Mouse (Mus musculus) MEL (cell line): Measurements from ENCODE around the gene H2-Eb1. TPM values are rescaled to one million over a fixed set of nuclear protein-coding genes. Genes with fewer than 3 reads are reported as not detected.
"Not testable (repeated sequence)": the region's sequence is repeated elsewhere in the genome, so short reads cannot be mapped to it uniquely, and the experiment has no call there.

Source experiments
- DNase-seq: peaks from one replicate; pipeline ENCODE4 v3.0.0; 2011; ENCODE audit warnings: low read depth, low spot score
- H3K27ac ChIP-seq: 2 replicates; pipeline ENCODE4 v1.5.1; 2012; ENCODE audit warnings: low read depth, mild to moderate bottlenecking, control low read depth, low read length, moderate library complexity; ENCODE audit not compliant: control insufficient read depth
- H3K27me3 ChIP-seq, 2 experiments: fragments of 150-350 bp in 1 of 2; sonication (generic) in 1 of 2; 2 replicates each; pipeline ENCODE4 v1.6.1; 2012; ENCODE audit warnings: low read length in 2 of 2, mild to moderate bottlenecking in 2 of 2, improper control_type of control experiment in 1 of 2, moderate library complexity in 1 of 2; ENCODE audit not compliant: insufficient read depth in 2 of 2, control insufficient read depth in 1 of 2
- H3K36me3 ChIP-seq, 2 experiments: 2 replicates each; pipeline ENCODE4 v1.6.1; 2012 to 2014; ENCODE audit warnings: low read length in 2 of 2, improper control_type of control experiment in 1 of 2, inconsistent platforms in 1 of 2, mild to moderate bottlenecking in 1 of 2; ENCODE audit not compliant: insufficient read depth in 2 of 2, control insufficient read depth in 1 of 2
- H3K4me1 ChIP-seq, 2 experiments: fragments of 150-350 bp in 1 of 2; sonication (generic) in 1 of 2; 2 replicates each; pipeline ENCODE4 v1.6.1; 2012; ENCODE audit warnings: low read length in 2 of 2, improper control_type of control experiment in 1 of 2, mild to moderate bottlenecking in 1 of 2; ENCODE audit not compliant: insufficient read depth in 2 of 2, control insufficient read depth in 1 of 2
- H3K4me3 ChIP-seq, 2 experiments: fragments of 150-350 bp in 1 of 2; sonication (generic) in 1 of 2; 2 replicates each; pipeline ENCODE4 v1.5.1; 2012; ENCODE audit warnings: low read depth in 2 of 2, low read length in 2 of 2, mild to moderate bottlenecking in 2 of 2, moderate library complexity in 2 of 2, control low read depth in 1 of 2, improper control_type of control experiment in 1 of 2; ENCODE audit not compliant: control insufficient read depth in 1 of 2, insufficient read depth in 1 of 2
- H3K79me2 ChIP-seq: 2 replicates; pipeline ENCODE4 v1.6.1; 2012; ENCODE audit warnings: mild to moderate bottlenecking, low read length, moderate library complexity; ENCODE audit not compliant: control insufficient read depth, poor library complexity, insufficient read depth
- H3K9ac ChIP-seq: 2 replicates; pipeline ENCODE4 v1.6.1; 2012; ENCODE audit warnings: low read depth, mild to moderate bottlenecking, control low read depth, low read length, moderate library complexity; ENCODE audit not compliant: control insufficient read depth, poor library complexity, severe bottlenecking
- H3K9me3 ChIP-seq: fragments of 150-350 bp; sonication (generic); replicated peaks from 2 replicates; pipeline ENCODE4 v1.6.1; 2012; ENCODE audit warnings: mild to moderate bottlenecking, low read length, improper control_type of control experiment, moderate library complexity; ENCODE audit not compliant: insufficient read depth
- BHLHE40 ChIP-seq: IDR thresholded peaks from 2 replicates; pipeline ENCODE4 v1.6.1; 2012; ENCODE audit warnings: low read depth, mild to moderate bottlenecking, inconsistent platforms, low read length, improper control_type of control experiment, borderline replicate concordance
- CHD2 ChIP-seq: IDR thresholded peaks from 2 replicates; pipeline ENCODE4 v1.6.1; 2011; ENCODE audit warnings: low read length, improper control_type of control experiment
- CTCF ChIP-seq, 3 experiments: IDR thresholded peaks in 2 of 3; conservative IDR thresholded peaks in 1 of 3; 2 replicates each; pipeline ENCODE4 v1.5.1; 2011 to 2012; ENCODE audit warnings: low read length in 3 of 3, low read depth in 2 of 3, mild to moderate bottlenecking in 2 of 3, improper control_type of control experiment in 1 of 3, inconsistent platforms in 1 of 3, mixed read lengths in 1 of 3, moderate library complexity in 1 of 3; ENCODE audit not compliant: control insufficient read depth in 1 of 3, insufficient read depth in 1 of 3, poor library complexity in 1 of 3, severe bottlenecking in 1 of 3
- E2F4 ChIP-seq: IDR thresholded peaks from 2 replicates; pipeline ENCODE4 v1.6.1; 2011; ENCODE audit warnings: low read depth, low read length, improper control_type of control experiment, borderline replicate concordance
- EP300 ChIP-seq, 2 experiments: IDR thresholded peaks; 2 replicates each; pipeline ENCODE4 v1.6.1; 2011; ENCODE audit warnings: improper control_type of control experiment in 2 of 2, low read length in 2 of 2, low read depth in 1 of 2, mild to moderate bottlenecking in 1 of 2
- ETS1 ChIP-seq: IDR thresholded peaks from 2 replicates; pipeline ENCODE4 v1.6.1; 2012; ENCODE audit warnings: low read depth, mild to moderate bottlenecking, inconsistent platforms, low read length, improper control_type of control experiment, moderate library complexity
- GATA1 ChIP-seq: IDR thresholded peaks from 2 replicates; pipeline ENCODE4 v1.6.1; 2011; ENCODE audit warnings: low read depth, low read length, improper control_type of control experiment
- JUND ChIP-seq: IDR thresholded peaks from 2 replicates; pipeline ENCODE4 v1.6.1; 2011; ENCODE audit warnings: low read depth, mild to moderate bottlenecking, improper control_type of control experiment, low read length
- MAX ChIP-seq: IDR thresholded peaks from 2 replicates; pipeline ENCODE4 v1.6.1; 2011; ENCODE audit warnings: low read length, improper control_type of control experiment
- MYB ChIP-seq: IDR thresholded peaks from 2 replicates; pipeline ENCODE4 v1.6.1; 2011; ENCODE audit warnings: mild to moderate bottlenecking, low read depth, low read length, improper control_type of control experiment
- NELFE ChIP-seq: IDR thresholded peaks from 2 replicates; pipeline ENCODE4 v1.6.1; 2011; ENCODE audit warnings: low read depth, low read length, improper control_type of control experiment
- NRF1 ChIP-seq: IDR thresholded peaks from 2 replicates; pipeline ENCODE4 v1.6.1; 2014; ENCODE audit warnings: low read depth, mild to moderate bottlenecking, inconsistent platforms, low read length, improper control_type of control experiment, moderate library complexity; ENCODE audit not compliant: poor library complexity, insufficient read depth, severe bottlenecking
- POLR2AphosphoS5 ChIP-seq: IDR thresholded peaks from 2 replicates; pipeline ENCODE4 v1.6.1; 2012; ENCODE audit warnings: low read depth, borderline replicate concordance, mild to moderate bottlenecking, inconsistent platforms, low read length, moderate library complexity, mixed read lengths
- RAD21 ChIP-seq: IDR thresholded peaks from 2 replicates; pipeline ENCODE4 v1.6.1; 2011; ENCODE audit warnings: mild to moderate bottlenecking, low read depth, low read length, improper control_type of control experiment
- RCOR1 ChIP-seq: IDR thresholded peaks from 2 replicates; pipeline ENCODE4 v1.6.1; 2012; ENCODE audit warnings: low read depth, mild to moderate bottlenecking, inconsistent platforms, low read length, improper control_type of control experiment
- SMC3 ChIP-seq: IDR thresholded peaks from 2 replicates; pipeline ENCODE4 v1.6.1; 2011; ENCODE audit warnings: low read depth, low read length, improper control_type of control experiment
- TAL1 ChIP-seq: IDR thresholded peaks from 2 replicates; pipeline ENCODE4 v1.6.1; 2012; ENCODE audit warnings: mild to moderate bottlenecking, inconsistent platforms, low read length, moderate library complexity, mixed read lengths
- TBP ChIP-seq: IDR thresholded peaks from 2 replicates; pipeline ENCODE4 v1.8.0; 2011; ENCODE audit warnings: low read depth, low read length, improper control_type of control experiment
- USF1 ChIP-seq: IDR thresholded peaks from 2 replicates; pipeline ENCODE4 v1.6.1; 2014; ENCODE audit warnings: low read depth, mild to moderate bottlenecking, inconsistent platforms, low read length, improper control_type of control experiment, moderate library complexity
- USF2 ChIP-seq, 2 experiments: IDR thresholded peaks; 2 replicates each; pipeline ENCODE4 v1.6.1; 2011 to 2012; ENCODE audit warnings: improper control_type of control experiment in 2 of 2, low read length in 2 of 2, borderline replicate concordance in 1 of 2, inconsistent platforms in 1 of 2, low read depth in 1 of 2, mild to moderate bottlenecking in 1 of 2; ENCODE audit not compliant: insufficient read depth in 1 of 2
- ZC3H11A ChIP-seq: IDR thresholded peaks from 2 replicates; pipeline ENCODE4 v1.6.1; 2012; ENCODE audit warnings: low read depth, mild to moderate bottlenecking, inconsistent platforms, low read length, improper control_type of control experiment
- ZNF384 ChIP-seq: IDR thresholded peaks from 2 replicates; pipeline ENCODE4 v1.6.1; 2012; ENCODE audit warnings: low read depth, mild to moderate bottlenecking, inconsistent platforms, low read length, improper control_type of control experiment
- polyA plus RNA-seq, 2 experiments: library from polyadenylated mRNA; stranded (reverse) in 1 of 2; unstranded in 1 of 2; fragments of >175 nt in 1 of 2; fragments of >200 nt in 1 of 2; gene quantifications; 2 replicates each; pipeline versions ENCODE4 v1.2.1 to v1.2.4; 2012; ENCODE audit warnings: low replicate concordance in 2 of 2, low read depth in 1 of 2; ENCODE audit not compliant: insufficient read length in 2 of 2, insufficient read depth in 1 of 2, missing spikeins in 1 of 2
- total RNA-seq: library from RNA; depleted of rRNA; stranded (reverse); fragments of 300-350 nt; gene quantifications from 2 replicates; pipeline ENCODE4 v1.2.3, GENCODE M21; 2012

The H2-Eb1 gene
- total and polyA plus RNA-seq, 3 experiments: 0.07 to 0.15 TPM; not detected in 1

- not testable (repeated sequence) for H3K9me3 ChIP-seq, H3K36me3 ChIP-seq, DNase-seq, H3K9ac ChIP-seq, H3K79me2 ChIP-seq, H3K27ac ChIP-seq, H3K4me3 ChIP-seq, H3K4me1 ChIP-seq, H3K27me3 ChIP-seq
These were observed 4.9 kb downstream of the H2-Eb1 start for GRCm38 (mm10) chr17:34310526-34310925.

- DNase-seq: no peak
- no peak overlapping the region for H3K9ac ChIP-seq
- H3K4me1 ChIP-seq: no peaks in the 10 kb centered on the region
- no peaks in the 10 kb centered on the region for H3K79me2 ChIP-seq
- no peaks in the 10 kb centered on the region for H3K9me3 ChIP-seq
- TF ChIP-seq GATA1 (no peak), E2F4 (no peak), ZNF384 (no peak), NELFE (no peak), USF1 (no peak), TAL1 (no peak), TBP (no peak), BHLHE40 (no peak)
- H3K4me3 ChIP-seq: no peak overlapping the region
- no peak overlapping the region for H3K27ac ChIP-seq
- H3K36me3 ChIP-seq: no peaks in the 10 kb centered on the region
- H3K27me3 ChIP-seq: no peaks in the 10 kb centered on the region
These were observed 6.5 kb downstream of the H2-Eb1 start for GRCm38 (mm10) chr17:34312185-34312584.

GRCm38 (mm10) chr17:34313393-34313792 is 7.7 kb downstream of the H2-Eb1 start:
- Histone ChIP-seq H3K36me3 (no peaks in the 10 kb centered on the region), H3K79me2 (no peaks in the 10 kb centered on the region), H3K9ac (no peak overlapping the region), H3K27me3 (no peaks in the 10 kb centered on the region; a peak in 1 of 4 replicates), H3K27ac (no peak overlapping the region), H3K4me1 (no peaks in the 10 kb centered on the region), H3K9me3 (no peaks in the 10 kb centered on the region), H3K4me3 (no peak overlapping the region)
- TF ChIP-seq RCOR1: no peak
- TF ChIP-seq ZC3H11A: peak; percentile 64
- TF ChIP-seq MYB: no peak
- 0 out of 2 replicates have a peak, but pooled peaks have one; percentile 12 for TF ChIP-seq ZNF384
- peak; percentile 80 to 89 (median 86) for TF ChIP-seq CTCF (IDR thresholded peaks at IDR 0.05 in 2 of 3, conservative IDR thresholded peaks at IDR 0.05 in 1 of 3; ENCODE audit: control insufficient read depth in 1 of 3, insufficient read depth in 1 of 3, low read depth in 2 of 3, low read length in 3 of 3, poor library complexity in 1 of 3, severe bottlenecking in 1 of 3)
- no peak for TF ChIP-seq NRF1
- peak; percentile 92 for TF ChIP-seq SMC3
- peak; percentile 67 for TF ChIP-seq RAD21
- TF ChIP-seq CHD2: no peak
- no peak for TF ChIP-seq GATA1
- no peak for TF ChIP-seq JUND
- no peak for TF ChIP-seq BHLHE40
- TF ChIP-seq ETS1: no peak
- no peak for TF ChIP-seq EP300 (IDR thresholded peaks at IDR 0.05; ENCODE audit: low read depth in 1 of 2, low read length in 2 of 2)
- no peak for TF ChIP-seq POLR2AphosphoS5
- TF ChIP-seq USF2 (IDR thresholded peaks at IDR 0.05; ENCODE audit: borderline replicate concordance in 1 of 2, insufficient read depth in 1 of 2, low read depth in 1 of 2, low read length in 2 of 2): no peak
- TF ChIP-seq MAX: no peak
- TF ChIP-seq E2F4: no peak
- peak; percentile 66 for DNase-seq
